Mouse (Mus musculus): Measurements from ENCODE around the gene Pebp1.
A peak's percentile ranks its signal among the peaks of the same experiment; 100 is the strongest.

GRCm38 (mm10) chr5:117306826-117307225 is 19.4 kb upstream of the Pebp1 start:
- TF ChIP-seq CTCF (IDR thresholded peaks at IDR 0.05) (0 out of 2 replicates have a peak, but pooled peaks have one; percentile 30), EP300 (IDR thresholded peaks at IDR 0.05) (no peak)

Measured in lung, postnatal 0 days (tissue).